Mouse (Mus musculus) layer of hippocampus, adult 9-10 months (tissue): Measurements from ENCODE around the gene Gm3005.
"Not testable (repeated sequence)": the region's sequence is repeated elsewhere in the genome, so short reads cannot be mapped to it uniquely, and the experiment has no call there.

Experiments used
- DNase-seq: peaks from one replicate; pipeline ENCODE4 v3.0.0; 2022; ENCODE audit warnings: low spot score

Gm3005 gene

DNA sequence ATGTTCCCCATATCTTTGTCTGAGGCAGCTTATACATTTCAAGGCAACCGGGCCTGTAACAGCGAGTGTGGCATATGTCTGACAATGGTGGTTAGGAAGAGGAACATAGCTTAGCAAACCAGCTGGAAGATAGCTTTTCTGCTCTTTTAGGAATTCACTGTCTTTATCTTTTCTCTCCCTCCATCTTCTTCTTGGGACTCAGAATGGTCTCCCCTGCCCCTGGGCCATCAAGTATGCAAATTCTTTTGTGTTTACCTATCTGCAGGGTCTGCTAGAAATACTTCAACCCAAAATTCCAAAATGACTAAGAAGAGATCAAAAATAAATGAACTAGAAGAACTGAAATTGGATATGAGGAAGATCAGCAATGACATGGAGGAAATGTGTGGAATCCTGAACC is at the start of gene Gm3005:
TSS of gene Gm3005 (plus strand) at position 301 of the 400 bp plus-strand sequence.
- not testable (repeated sequence) for DNase-seq

DNA sequence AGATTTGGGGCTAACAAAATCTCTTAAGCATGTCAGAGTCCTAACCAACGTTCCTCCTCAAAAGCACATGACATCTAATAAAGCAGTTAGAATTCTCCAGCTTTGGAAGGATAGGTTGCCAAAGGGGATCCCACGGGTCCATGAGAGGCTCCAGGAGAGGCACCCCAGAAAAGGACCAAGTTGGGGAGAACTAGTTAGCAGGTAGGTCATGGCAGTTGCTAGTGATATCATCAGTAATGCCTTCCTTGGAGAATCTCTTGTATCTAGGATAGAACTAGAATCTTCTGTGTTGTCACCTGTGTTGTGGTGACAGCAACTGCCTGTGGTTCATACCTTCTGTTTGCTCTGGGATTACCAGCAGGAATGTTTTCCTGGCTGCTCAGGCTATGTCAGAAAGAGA is 33.1 kb upstream of the Gm3005 start, which contains the start of gene Gm10413:
TSS of gene Gm10413 (plus strand) at position 301 of the 400 bp plus-strand sequence.
- not testable (repeated sequence) for DNase-seq

DNA sequence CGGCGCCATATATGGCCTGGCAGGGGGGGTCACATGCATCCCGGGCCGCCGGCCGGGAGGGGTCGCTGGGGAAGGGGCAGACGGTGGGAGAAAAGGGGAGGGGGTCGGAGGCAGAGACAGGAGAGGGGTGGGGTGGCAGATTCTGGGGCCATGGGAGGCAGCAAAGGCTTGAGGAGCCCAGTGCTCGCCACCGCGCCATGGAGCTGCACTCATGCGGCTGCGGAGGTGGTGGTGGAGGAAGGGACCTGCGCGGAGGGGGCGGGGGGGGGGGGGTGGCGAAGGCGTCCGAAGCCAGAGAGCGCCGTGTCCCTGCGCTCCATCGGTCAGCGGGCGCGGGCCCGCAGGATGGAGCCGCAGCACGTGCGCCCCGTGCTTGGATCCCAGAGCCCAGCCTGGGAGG is 15.6 kb upstream of the Gm3005 start, which contains the start of gene Gm10409:
TSS of gene Gm10409 (plus strand) at position 301 of the 400 bp plus-strand sequence.
- DNase-seq: not testable (repeated sequence)

DNA sequence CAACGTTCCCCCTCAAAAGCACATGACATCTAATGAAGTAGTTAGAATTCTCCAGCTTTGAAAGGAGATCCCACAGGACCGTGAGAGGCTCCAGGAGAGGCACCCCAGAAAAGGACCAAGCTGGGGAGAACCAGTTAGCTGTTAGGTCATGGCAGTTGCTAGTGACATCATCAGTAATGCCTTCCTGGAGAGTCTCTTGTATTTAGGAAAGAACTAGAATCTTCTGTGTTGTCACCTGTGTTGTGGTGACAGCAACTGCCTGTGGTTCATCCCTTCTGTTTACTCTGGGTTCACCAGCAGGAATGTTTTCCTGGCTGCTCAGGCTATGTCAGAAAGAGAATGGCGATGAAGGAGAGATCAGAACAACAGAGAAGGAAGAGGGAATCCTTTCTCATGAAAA is 21.2 kb downstream of the Gm3005 start, which contains the start of gene Gm10408:
TSS of gene Gm10408 (plus strand) at position 301 of the 400 bp plus-strand sequence.
- not testable (repeated sequence) for DNase-seq

DNA sequence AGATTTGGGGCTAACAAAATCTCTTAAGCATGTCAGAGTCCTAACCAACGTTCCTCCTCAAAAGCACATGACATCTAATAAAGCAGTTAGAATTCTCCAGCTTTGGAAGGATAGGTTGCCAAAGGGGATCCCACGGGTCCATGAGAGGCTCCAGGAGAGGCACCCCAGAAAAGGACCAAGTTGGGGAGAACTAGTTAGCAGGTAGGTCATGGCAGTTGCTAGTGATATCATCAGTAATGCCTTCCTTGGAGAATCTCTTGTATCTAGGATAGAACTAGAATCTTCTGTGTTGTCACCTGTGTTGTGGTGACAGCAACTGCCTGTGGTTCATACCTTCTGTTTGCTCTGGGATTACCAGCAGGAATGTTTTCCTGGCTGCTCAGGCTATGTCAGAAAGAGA is 206.3 kb downstream of the Gm3005 start, which contains the start of gene Gm3012:
TSS of gene Gm3012 (plus strand) at position 301 of the 400 bp plus-strand sequence.
- DNase-seq: not testable (repeated sequence)
